Mouse (Mus musculus) cerebellum, postnatal 10 days (tissue): ENCODE measurements around the gene Maml2.
A peak's percentile ranks its signal among the peaks of the same experiment; 100 is the strongest.

Experiments
- DNase-seq, 2 experiments: peaks; one replicate each; pipeline ENCODE4 v3.0.0; 2021; ENCODE audit warnings: mixed read lengths in 2 of 2

Maml2 gene

DNA sequence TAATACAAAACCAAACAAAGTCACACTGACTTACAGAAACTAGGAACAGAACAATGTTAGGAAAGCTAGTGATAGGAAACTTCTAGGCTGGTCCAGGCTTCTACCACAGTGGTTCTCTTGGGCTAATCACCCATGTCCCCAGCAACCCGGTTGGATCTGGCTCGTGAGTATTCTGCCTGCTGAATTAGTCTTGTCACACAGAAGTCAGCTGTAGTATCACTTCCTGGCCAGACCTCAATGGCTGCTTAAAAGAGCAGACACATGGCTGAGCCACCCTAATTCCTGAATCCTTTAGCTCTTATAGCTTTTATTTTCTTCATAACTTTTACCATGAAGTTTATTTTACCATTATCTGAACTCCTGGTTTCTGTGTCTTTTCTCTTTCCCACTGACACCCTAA is 13.3 kb downstream of the Maml2 start:
- no peak for DNase-seq

DNA sequence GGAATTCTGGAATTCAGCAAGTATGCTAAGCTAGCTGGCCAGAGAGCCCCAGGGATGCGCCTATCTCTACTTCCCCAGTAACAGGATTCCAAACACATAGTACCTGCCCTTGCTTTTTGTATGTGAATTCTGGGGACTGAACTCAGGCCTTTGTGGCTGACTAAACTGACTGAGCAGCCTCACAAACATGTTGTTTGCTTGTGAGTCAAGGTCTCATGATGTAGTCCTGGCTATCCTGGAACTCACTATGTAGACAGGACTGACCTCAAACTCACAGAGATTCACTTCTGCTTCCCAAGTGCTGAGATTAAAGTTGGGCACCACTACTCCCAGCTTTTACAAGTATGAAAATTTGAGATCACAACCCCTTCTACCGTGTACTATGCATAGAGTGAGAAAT is 16.2 kb downstream of the Maml2 start:
- no peak for DNase-seq

DNA sequence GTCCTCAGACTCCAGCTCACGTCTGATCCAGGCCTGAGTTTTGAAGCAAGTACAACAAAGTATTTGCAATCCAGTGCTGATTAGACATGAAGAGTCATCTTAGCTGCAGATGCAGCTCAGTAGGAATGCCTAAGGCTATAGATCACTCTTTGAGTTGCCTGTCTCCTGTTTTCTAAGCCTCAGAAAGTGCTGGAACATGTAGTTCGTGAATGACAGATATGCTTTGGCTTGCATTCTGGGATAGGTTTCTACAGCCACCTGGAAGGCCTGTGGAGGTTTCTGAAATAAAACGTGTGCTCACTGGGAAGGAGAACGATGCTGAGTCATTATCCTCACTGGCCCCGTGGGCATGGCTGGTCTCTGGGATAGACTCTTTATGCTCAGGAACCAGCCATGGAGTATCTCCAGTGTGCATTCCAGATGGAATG is 16.8 kb downstream of the Maml2 start:
- no peak for DNase-seq

DNA sequence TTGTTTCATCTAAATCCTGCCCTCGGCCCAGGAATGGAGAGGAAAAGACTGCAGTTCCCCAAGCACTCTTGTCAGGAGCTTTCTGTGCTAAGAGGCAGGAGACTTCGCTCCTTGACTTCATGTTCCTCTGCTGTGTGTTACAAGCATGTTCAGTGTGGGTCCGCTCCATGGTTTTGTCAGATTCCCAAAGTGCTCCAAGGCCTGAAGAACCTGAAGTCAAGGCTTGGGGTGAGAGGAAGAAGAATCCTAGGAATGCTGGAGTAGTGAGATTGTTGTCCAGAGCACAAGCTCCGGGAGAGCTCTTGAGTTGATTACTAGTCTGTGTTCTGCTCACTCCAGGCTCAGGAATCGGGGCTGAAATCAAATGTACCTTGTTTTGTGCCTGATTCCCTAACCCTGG is 17.6 kb downstream of the Maml2 start:
- DNase-seq = no peak

DNA sequence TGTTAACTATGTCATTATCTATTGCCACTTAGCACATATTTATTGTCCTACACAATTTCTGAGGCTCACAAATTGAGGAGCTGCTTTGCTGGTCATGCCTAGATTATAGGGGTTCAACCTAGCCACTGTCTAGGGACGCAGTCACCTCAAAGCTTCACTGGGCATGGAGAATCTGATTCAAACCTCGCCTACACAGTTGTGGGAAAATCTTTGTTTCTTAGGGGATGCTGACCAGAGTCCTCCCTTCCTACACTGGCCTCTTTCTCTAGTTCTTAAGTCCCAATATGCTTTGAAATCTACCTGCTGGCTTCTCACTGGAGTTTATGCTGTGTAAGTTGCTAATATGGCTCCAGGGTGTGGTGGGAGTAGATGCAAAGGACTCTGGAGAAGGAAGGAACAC is 21.8 kb downstream of the Maml2 start:
- no peak for DNase-seq

DNA sequence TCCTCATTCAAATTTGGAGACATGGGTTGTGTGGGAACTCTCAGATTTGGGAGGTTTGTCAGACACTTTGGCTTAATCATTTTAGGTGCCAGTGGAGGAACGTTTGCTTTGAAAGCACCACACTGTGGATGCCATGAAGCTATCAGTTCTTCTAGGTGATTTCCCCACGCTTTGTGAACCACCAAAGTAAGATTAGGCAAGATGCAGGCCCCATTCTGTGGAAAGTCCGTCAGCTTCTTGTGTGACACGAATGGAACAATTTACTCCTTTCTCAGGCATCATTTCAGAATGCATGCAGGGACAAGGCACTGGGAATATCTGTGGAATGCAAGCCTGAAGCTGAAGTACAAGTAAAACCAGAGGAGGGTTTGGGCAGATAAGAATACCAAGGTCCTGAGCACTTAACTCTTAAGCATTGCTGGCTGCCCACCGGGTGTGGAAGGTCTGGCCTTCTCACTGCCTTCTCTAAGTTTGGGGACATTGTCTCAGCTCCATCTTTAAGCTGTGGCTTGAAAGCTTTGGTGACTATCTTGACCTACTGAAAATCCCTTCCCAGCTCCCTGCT is 23.1 kb downstream of the Maml2 start:
- DNase-seq = no peak

DNA sequence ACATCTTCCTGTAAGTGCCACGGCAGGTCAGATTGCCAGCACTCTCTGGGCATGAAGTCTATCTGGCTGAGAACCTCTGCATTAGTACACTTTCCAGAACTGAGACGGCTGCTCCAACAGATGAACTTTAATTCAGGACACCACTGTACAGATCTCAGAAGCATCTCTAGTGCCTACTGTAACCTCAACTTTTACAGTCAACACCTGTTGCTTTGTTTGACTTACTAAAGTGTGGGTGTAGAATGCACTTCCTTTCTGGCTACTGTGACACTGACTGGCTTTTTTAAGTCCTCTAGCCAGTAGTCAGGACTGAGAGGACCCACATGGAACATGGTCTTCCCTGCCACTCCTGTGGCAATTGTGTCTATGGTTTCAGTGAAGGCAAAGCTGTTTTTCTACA is 25.3 kb downstream of the Maml2 start:
- no peak for DNase-seq

DNA sequence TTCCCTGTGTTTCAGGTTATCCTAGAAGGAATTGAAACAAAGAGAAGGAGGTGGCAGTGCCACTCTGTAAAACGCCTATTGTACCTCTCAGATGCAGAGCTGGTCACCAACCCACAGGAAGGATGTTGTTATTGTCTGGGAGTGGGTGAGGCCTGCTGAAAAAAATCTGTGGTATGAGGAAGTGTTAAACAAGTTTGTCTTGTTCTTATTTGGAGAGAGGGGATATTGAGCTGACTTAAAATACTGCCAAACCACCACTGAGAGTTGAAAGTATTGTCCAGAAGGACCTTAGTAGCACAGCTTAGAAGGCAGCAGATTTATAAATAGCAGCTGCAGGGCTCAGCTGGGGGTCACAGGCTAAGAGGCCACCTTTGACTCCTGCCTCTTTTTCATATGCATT is 25.9 kb downstream of the Maml2 start:
- DNase-seq = no peak

DNA sequence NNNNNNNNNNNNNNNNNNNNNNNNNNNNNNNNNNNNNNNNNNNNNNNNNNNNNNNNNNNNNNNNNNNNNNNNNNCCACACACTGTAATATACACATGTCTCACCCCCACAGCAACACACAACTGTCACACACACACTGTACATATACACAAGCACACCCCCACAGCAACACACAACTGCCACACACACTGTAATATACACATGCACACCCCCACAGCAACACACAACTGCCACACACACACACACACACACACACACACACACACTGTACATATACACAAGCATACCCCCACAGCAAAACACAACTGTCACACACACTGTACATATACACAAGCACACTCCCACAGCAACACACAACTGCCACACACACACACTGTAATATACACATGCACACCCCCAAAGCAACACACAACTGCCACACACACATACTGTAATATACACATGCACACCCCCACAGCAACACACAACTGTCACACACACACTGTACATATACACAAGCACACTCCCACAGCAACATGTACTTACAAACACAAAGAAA is 116.5 kb downstream of the Maml2 start:
- DNase-seq = no peak

DNA sequence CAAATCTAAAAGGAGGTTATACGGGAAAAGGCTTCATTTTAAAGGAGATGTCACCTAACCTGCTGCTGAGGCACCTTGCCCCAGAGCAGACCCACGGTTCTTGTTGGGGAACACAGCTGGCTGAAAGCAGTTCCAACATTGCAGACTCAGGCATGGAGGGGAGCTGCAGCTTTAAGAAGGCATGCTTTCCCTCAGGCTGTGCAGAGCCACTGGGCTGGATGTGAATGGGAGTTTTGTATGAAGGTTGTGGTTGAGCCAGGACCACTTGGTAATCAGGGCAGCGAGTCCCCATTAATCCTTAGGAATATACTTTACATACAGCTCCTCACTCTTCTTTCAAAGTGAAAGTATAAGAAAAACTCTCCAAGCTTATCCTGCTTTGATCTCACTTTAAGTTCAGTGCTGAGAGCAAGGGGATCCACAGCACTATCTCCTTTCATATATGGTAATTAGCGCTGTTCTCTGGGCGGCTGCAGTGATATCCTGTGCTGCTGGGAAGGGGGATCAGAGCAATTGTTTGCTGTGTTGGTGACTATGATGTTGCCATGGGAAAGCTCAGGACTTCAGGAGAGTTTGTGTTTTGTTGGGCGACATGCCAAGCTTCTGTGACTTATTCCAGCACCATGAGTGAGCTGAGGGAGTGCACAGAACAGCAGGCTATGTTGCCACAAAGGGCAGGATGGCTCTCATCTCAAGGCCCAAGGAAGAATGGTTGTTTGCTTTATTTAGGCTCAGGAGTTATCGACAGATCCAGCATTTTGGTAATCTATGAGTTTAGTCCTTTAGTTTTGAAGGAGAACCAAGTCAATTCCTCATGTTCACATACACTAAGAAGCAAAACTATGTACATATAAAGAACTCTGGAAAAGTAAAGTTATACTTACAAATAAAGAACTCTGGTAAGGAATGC is 127.5 kb downstream of the Maml2 start:
- peak; percentile 35 to 60 for DNase-seq

DNA sequence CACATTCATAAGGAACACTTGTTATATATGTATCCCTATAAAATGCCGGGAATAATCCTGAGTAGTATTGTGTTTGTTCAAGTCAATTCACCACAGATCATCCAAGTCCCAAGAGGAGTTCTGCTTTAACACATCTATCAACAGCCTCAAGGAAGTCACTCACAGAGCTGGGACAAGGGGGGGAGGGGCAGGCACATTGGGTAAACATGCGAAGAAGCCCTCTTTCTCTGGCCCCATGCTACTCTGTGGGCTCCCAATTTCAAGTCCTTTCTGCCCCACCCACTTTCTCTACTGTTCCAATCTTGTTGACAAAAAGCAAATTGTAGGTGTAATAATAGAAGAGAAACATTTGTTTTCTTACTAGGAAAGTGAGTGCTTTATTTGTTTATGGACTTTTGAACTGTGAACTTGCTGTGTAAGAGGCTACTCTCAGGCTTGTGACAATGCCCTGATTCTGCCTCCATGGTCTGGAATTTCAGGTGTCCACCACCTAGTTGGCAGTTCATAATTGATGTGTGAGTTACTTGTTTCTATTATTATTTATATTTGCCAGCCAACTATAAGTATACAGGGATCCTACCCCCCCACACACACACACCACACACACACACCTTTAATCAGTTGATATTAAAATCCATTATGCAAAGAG is 131.8 kb downstream of the Maml2 start:
- DNase-seq = peak in 1 of 2 experiments; percentile 13

DNA sequence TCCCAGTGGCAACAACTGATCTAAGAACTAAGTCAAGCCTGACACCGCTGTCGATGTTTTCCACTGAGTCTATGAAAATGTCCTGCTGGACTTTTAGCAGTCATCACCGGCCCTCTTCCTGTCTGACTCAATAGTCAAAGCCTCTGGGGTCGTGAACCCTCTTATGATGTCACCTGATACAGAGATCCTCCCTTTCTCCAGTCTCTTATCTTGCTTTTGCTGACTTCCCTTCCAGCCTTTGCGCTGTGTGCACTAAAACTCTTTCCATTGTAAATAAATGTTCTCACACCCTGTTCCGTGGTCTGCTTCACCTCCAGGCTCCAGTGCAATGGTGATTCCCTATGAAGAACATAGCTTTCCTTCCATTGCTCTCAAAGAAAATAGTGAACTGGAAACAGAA is 132.5 kb downstream of the Maml2 start:
- no peak for DNase-seq

DNA sequence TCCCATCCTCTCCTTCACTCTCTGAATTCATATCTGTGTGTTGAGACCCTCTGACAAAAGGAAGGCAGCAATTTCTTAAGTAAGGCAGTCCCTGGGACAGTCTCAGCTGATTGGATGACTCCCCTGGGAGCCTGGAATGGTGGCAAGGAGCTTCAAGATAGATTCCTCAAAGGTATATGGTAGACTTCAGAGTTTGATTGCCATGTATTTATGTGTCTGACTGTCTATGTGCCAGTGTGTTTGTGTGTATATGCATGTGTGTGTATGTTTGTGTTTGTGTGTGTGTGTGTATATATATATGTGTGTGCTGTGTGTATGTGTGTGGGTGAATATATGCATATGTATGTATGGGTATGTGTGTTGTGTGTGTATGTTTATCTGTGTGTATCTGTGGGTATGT is 133.0 kb downstream of the Maml2 start:
- no peak for DNase-seq

DNA sequence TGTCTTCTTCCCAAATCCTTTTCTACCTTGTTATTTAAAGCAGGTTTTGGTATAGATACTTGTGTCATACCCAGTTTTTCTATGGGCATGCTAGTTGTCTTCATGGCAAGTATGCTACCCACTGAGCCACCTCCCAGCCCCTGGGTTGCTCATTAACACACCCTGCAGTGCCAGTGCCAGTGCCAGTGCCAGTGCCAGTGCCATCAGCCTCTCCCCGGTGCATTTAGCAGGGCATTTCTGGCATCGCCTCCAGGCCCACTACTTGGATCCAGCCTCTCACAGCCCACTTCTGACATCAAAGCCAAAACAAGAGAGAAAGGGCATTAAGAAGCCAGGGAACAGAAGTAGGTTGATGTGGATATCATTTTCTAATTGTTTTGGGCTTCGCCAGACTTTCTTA is 133.9 kb downstream of the Maml2 start:
- DNase-seq = peak; percentile 29 to 54

DNA sequence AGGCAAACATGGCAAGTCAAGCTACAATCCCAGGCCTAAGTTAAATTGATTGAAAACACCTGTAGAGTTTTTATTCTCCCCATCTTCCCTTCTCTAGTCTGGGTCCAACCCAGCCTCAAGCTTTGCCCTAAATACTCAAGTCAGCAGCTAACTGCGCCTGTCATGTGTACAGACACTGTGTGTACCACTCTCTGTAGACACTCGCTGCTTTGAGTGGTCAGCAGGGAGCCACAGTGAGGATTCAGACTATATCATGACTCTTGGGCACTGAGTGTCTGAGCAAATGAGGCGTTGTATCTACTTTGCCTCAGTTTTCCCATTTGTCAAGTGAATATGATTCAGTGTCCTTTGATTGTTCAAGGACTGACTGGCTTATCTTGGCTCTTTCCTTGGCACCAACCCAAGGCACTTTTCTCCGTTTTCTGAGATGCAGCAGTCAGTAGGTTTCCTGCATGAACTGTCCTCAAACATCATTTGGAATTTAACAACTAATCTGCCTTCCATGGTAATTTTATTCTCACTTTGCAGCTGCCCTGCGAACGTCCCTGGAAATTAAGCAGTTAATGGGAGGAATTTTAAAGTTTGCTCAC is 135.8 kb downstream of the Maml2 start:
- DNase-seq = peak in 1 of 2 experiments; percentile 12

DNA sequence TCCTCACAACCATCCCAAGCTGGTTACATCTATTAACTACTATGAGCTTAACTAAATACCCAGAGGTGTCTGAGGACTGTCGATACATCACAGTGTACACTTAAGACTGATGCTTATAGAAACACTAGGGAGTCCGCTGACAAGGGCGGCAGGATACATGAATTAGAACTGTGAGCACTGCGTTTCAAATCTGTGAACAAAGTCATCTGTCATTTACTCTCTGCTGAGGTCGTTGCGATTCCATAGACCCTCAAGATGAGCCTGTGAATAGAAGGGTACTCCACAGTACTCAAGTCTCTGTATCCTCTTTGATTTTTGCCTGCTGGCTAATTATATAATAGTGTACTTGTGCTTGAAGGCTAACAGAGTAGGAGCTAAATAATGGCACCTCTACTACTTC is 143.2 kb downstream of the Maml2 start:
- DNase-seq = no peak

DNA sequence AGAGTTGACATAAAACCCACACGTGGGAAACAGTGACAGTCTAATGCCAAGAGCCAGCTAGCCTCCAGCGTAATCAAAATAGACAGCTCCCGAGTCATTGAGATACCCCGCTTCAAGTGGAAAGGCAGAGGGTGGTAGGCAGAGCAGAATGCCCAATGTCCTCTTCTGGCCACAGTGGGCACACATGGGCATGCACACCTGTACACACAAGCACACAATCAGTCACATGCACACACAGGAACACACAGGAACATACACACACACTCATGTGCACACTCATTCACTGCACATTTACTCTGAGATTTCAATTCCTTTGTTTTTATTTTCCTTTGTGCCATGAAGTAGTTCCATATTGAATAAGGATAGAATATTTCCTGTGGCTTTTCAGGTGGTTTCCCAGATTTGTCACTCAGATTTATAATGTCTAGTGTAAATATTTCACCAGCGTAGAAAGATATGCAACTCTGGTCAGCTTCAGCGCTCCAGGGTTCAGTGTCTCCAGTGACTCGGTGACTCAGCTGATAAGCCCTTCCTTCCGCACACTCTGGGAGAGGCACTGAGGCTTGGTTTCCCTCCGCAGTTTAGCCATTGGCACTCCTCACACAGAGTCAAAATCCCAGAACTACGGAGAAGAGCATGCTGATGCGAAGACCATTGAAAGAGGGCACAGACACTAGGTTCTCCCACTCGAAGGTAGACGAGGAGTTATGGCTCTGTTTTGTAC is 144.4 kb downstream of the Maml2 start:
- no peak for DNase-seq

DNA sequence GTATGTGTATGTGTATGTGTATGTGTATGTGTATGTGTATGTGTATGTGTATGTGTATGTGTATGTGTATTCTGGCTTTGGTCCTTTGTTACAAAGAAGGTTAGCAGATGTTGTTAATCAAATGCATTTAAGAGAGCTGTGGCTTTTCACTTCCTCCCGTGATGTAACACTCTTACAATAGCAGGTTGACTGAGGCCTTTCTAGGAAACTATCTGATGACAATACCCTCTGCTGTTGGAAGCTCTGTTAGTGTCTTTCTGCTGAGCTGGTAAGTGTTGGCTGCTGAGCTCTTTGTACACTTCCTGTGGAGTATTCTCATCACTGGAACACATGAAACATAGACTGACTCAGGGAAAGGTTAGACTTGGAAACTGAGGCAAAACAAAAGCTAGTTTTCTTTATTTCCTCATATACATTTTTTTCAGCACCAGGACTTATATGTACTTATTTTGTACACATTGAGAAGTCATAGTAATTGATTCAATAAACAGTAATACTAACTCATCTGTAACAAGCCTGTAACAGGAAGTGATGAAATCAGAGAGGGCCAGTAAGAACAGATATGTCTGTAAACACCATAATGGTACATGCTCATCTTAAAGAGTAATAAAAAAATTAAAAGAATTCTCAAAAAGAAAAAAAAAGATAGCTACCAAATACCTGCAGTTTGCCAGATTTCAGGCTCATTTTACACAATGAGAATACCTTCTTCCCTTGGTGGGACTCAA is 145.9 kb downstream of the Maml2 start:
- DNase-seq = no peak

DNA sequence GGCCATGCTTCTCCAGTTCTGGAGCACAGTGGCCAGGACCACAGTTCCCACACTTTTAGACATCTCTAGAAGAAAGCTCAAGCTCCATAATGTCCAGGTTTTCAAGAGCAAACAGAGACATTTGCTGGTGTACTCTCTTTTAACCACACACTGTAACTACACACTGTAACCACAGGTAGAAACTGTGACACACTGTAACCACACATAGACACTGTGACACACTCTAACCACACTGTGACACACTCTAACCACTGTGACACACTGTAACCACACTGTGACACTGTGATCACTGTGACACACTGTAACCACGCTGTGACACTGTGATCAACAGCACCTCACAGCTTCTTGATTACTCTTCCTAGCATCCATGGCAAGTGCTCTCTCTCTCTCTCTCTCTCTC is 148.5 kb downstream of the Maml2 start:
- no peak for DNase-seq

DNA sequence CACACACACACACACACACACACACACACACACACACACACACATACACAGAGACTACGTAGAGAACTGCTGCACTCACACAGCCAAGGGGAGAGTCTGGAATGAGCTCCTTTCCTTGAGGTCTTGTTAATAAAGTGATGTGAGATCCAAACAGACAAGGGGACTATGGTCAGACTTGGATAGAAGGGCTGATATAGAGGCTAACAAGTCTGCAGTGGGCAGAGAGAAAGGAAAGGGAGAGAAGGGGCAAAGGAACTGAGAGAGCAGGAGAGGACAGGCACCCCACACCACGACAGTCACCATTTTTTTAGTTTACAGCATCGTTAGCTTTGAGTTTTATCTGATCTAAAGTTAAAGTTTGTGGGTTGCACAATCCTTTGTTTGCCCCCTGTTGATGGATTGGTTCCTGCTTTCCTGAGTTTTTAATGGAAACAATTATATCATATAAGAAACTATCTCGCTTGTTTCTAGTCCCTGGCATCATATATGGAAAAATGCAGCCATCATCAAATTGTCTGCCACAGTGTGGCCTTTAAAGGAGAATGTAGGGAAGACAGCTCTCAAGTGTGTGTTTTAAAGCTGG is 149.0 kb downstream of the Maml2 start, which contains the start of gene Gm17571:
Gene Gm17571 (minus strand): TSS at position 51 of the 583 bp plus-strand sequence.
- DNase-seq = no peak

DNA sequence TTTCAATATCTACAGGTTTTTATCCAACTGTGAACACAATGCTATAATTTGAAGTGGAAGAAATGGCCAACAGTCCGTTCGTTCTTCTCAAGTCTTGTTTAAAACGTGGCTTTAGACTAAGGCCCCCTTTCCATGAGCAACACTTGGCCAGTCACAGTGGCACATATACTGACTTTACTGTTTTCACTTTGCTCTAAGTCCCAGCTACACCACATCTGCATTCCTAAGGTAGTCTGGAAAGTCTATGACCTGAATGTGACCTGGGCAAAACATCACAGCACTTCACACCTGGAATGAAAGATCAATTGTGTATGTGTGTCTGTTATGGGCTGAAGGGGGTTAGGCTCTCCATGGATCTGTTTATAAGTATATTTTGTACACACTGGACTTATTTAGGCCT is 151.0 kb downstream of the Maml2 start:
- DNase-seq = no peak
